Mouse (Mus musculus): ENCODE data around the gene Erbb4. TPM values are rescaled to one million over a fixed set of nuclear protein-coding genes. Genes with fewer than 3 reads are reported as not detected.

Gene Erbb4
- polyA plus RNA-seq, 1 experiment from 2014 or later = 0.35 TPM

DNA sequence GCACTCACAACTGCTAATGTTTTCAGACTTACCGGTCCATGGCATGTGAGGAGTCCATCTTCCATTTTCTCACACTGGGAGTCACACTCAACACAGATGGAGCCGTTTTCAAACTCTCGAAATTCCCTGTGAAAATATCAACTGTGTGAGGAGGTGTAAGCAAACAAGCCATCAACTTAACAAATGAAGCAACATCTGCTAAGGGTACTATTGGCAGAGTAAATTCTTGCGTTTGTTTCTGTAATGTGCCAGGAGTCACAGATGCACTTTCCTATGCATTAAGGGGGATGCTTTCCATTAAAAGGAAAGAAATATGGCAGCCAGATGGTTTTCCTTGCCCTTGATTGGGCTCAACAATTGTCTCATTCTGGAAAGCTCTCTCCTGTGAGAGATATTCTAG is 802.0 kb downstream of the Erbb4 start:
- H3K9ac ChIP-seq (ENCODE audit: low read length) = no peak overlapping the region
- no peak overlapping the region for H3K4me2 ChIP-seq (ENCODE audit: low read depth, low read length)
- no peaks in the 10 kb centered on the region for H3K36me3 ChIP-seq (ENCODE audit: control insufficient read depth, insufficient read depth, low read length)
- H3K27ac ChIP-seq (ENCODE audit: low read length) = no peak overlapping the region
- WGBS = 53% methylated on average over 4 of the region's 4 CpGs
- H3K4me1 ChIP-seq (ENCODE audit: control insufficient read depth, insufficient read depth, low read length) = no peaks in the 10 kb centered on the region
- no peak for ATAC-seq (ENCODE audit: insufficient read depth, low FRiP score)
- no peaks in the 10 kb centered on the region for H3K9me3 ChIP-seq (replicated peaks; ENCODE audit: control insufficient read depth, low read length)
- H3K4me3 ChIP-seq (replicated peaks; ENCODE audit: low read length) = no peak overlapping the region
- H3K27me3 ChIP-seq (ENCODE audit: control insufficient read depth, insufficient read depth, low read length) = no peaks in the 10 kb centered on the region

DNA sequence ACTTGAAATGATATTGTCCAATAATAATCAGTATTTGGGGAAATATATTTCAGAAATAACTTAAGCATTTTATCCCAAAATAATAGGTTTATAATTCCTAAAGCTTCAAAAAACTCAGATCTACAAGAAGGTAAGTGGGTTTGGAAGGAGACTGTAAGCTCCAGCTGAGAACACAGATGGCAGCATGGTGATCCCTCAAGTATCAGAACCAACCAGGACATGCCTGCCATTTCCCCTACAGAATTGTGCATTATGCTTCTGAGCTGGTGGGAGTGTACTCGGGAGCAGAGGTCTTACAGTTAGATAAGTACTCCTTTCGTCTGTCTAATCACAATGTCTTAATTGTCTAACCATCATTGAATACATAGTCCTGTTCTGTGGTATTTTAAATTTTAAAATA is 823.4 kb downstream of the Erbb4 start:
- Histone ChIP-seq H3K4me1 (ENCODE audit: control insufficient read depth, insufficient read depth, low read length) (no peaks in the 10 kb centered on the region), H3K36me3 (ENCODE audit: control insufficient read depth, insufficient read depth, low read length) (no peaks in the 10 kb centered on the region), H3K27ac (ENCODE audit: low read length) (no peak overlapping the region), H3K9me3 (replicated peaks; ENCODE audit: control insufficient read depth, low read length) (no peaks in the 10 kb centered on the region), H3K4me3 (replicated peaks; ENCODE audit: low read length) (no peak overlapping the region), H3K9ac (ENCODE audit: low read length) (no peak overlapping the region), H3K27me3 (ENCODE audit: control insufficient read depth, insufficient read depth, low read length) (no peaks in the 10 kb centered on the region), H3K4me2 (ENCODE audit: low read depth, low read length) (no peak overlapping the region)
- 69% methylated on average over 2 of the region's 2 CpGs for WGBS
- no peak for ATAC-seq (ENCODE audit: insufficient read depth, low FRiP score)

DNA sequence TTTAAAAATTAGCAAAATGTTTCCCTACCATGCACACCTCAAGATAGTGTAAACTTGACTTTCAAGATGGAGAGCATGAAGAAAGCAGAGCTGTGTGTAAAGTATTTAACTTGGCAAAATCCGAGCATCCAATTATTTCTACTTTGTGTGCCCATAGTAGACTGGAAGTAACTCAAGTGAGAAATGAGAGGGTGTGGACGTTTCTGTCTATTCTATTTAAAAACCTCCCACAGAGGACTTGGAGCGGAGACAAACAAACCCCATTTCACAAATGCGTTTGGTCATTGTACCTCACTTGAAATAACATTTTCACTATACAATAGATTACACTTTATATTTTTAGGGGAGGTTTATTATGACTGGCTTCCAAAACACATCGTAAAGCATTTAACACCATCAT is 832.0 kb downstream of the Erbb4 start:
- Histone ChIP-seq H3K36me3 (ENCODE audit: control insufficient read depth, insufficient read depth, low read length) (no peaks in the 10 kb centered on the region), H3K9ac (ENCODE audit: low read length) (no peak overlapping the region), H3K27ac (ENCODE audit: low read length) (no peak overlapping the region), H3K9me3 (replicated peaks; ENCODE audit: control insufficient read depth, low read length) (no peaks in the 10 kb centered on the region), H3K4me3 (replicated peaks; ENCODE audit: low read length) (no peak overlapping the region), H3K27me3 (ENCODE audit: control insufficient read depth, insufficient read depth, low read length) (no peaks in the 10 kb centered on the region), H3K4me1 (ENCODE audit: control insufficient read depth, insufficient read depth, low read length) (no peaks in the 10 kb centered on the region), H3K4me2 (ENCODE audit: low read depth, low read length) (no peak overlapping the region)
- ATAC-seq (ENCODE audit: insufficient read depth, low FRiP score) = no peak
- 66% methylated on average over 5 of the region's 5 CpGs for WGBS

DNA sequence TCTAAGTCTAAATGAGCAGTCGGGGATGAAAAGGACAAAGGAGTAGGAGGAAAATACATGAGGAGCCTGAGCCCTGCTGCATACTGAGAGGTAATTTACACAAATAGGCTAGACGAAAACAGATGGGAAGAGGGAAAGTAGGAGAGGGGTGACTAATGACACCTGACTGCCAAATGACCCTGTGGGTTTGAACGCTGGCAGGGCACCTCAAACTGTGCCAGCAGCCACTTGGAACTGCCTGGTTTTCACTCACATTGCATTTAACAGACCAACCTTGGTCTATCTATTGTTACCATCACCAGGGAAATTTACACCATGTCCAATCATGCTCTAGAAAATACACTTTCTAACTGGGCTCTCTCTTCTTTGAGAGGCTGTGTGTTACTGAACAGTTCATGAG is 929.3 kb downstream of the Erbb4 start:
- Histone ChIP-seq H3K27ac (ENCODE audit: low read length) (no peak overlapping the region), H3K4me2 (ENCODE audit: low read depth, low read length) (no peak overlapping the region), H3K36me3 (ENCODE audit: control insufficient read depth, insufficient read depth, low read length) (no peaks in the 10 kb centered on the region), H3K4me3 (replicated peaks; ENCODE audit: low read length) (no peak overlapping the region), H3K9ac (ENCODE audit: low read length) (no peak overlapping the region), H3K4me1 (ENCODE audit: control insufficient read depth, insufficient read depth, low read length) (no peaks in the 10 kb centered on the region), H3K9me3 (replicated peaks; ENCODE audit: control insufficient read depth, low read length) (no peaks in the 10 kb centered on the region), H3K27me3 (ENCODE audit: control insufficient read depth, insufficient read depth, low read length) (no peaks in the 10 kb centered on the region)
- 37% methylated on average over 3 of the region's 3 CpGs for WGBS
- no peak for ATAC-seq (ENCODE audit: insufficient read depth, low FRiP score)

DNA sequence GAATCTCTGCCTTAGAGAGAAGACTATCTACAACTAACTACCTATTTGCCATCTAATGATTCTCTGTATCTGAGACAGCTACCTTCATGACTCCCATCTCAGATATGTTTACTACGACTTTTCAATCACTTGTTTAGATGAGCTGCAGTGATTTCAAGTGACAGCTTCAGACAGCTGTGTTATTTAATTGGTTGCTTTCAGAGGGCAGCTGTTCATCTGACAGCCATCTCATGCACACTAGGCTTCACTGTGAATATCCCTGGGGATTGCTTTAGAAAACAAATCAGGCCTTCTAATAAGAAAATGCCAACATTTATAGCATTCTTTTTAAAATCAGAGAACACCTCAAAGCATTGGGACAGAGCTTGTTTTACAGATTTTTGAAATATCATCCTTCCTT is 952.6 kb downstream of the Erbb4 start:
- no peak overlapping the region for H3K4me2 ChIP-seq (ENCODE audit: low read depth, low read length)
- no peaks in the 10 kb centered on the region for H3K27me3 ChIP-seq (ENCODE audit: control insufficient read depth, insufficient read depth, low read length)
- no peak overlapping the region for H3K4me3 ChIP-seq (replicated peaks; ENCODE audit: low read length)
- ATAC-seq (ENCODE audit: insufficient read depth, low FRiP score) = no peak
- H3K27ac ChIP-seq (ENCODE audit: low read length) = no peak overlapping the region
- no peaks in the 10 kb centered on the region for H3K9me3 ChIP-seq (replicated peaks; ENCODE audit: control insufficient read depth, low read length)
- H3K9ac ChIP-seq (ENCODE audit: low read length) = no peak overlapping the region
- H3K4me1 ChIP-seq (ENCODE audit: control insufficient read depth, insufficient read depth, low read length) = no peaks in the 10 kb centered on the region
- H3K36me3 ChIP-seq (ENCODE audit: control insufficient read depth, insufficient read depth, low read length) = no peaks in the 10 kb centered on the region
- WGBS = 39% methylated on average over 1 of the region's 1 CpGs

DNA sequence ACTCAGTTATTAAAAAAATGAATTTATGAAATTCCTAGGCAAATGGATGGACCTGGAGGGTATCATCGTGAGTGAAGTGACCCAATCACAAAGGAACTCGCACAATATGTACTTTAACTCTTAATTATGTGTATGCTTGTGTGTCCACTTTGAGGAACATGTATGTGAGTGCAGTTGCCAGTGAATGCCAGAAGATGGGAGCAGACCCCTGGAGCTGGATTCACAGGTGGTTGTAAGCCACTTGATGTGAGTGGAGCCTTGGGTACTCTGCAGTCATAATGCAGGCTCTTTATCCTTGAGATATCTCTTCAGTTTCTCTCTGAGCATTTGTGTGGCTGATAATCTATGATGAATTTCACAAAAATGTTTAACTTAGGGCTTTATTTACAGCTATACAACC is 957.3 kb downstream of the Erbb4 start:
- 87% methylated on average over 2 of the region's 2 CpGs for WGBS
- no peak overlapping the region for H3K27ac ChIP-seq (ENCODE audit: low read length)
- H3K4me1 ChIP-seq (ENCODE audit: control insufficient read depth, insufficient read depth, low read length) = no peaks in the 10 kb centered on the region
- H3K36me3 ChIP-seq (ENCODE audit: control insufficient read depth, insufficient read depth, low read length) = no peaks in the 10 kb centered on the region
- no peaks in the 10 kb centered on the region for H3K27me3 ChIP-seq (ENCODE audit: control insufficient read depth, insufficient read depth, low read length)
- H3K9ac ChIP-seq (ENCODE audit: low read length) = no peak overlapping the region
- no peak overlapping the region for H3K4me2 ChIP-seq (ENCODE audit: low read depth, low read length)
- no peaks in the 10 kb centered on the region for H3K9me3 ChIP-seq (replicated peaks; ENCODE audit: control insufficient read depth, low read length)
- H3K4me3 ChIP-seq (replicated peaks; ENCODE audit: low read length) = no peak overlapping the region
- ATAC-seq (ENCODE audit: insufficient read depth, low FRiP score) = no peak

DNA sequence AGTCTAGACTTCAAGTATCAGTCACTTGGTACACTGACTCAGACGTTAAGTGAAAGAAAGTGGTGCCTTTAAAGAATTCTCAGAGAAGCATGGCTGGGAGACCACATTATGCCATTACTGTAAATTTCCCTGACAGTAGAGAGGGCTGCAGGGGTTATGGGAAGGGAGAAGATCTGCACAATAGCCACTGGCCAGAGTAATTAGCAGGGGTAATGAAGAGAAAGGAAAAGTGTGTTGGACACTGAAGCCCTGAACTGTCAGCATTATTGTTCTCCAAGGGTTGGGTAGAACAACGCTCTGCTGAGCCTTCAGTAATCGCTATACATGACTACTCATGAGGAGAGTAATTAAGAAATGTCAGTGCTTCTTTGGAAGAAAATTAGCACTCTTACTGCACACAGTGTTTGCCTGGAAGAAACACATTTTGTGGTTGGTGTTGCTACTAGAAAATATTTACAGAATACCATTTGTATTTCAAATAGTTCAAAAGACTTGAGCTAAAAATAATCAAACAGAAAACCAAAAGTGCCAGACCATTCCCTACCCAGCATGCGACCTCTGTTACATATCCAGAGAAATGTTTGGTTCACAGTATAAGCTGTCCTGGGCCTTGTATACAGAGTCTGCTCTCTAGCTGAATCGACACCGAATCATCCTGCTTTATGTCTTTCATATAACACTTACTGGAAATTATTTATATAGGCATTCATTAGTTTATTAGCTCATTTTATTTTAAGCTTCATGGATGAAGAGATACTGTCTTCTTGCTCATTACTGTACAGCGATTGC is 965.1 kb downstream of the Erbb4 start:
- Histone ChIP-seq H3K36me3 (ENCODE audit: control insufficient read depth, insufficient read depth, low read length) (no peaks in the 10 kb centered on the region), H3K4me2 (ENCODE audit: low read depth, low read length) (no peak overlapping the region), H3K27ac (ENCODE audit: low read length) (no peak overlapping the region), H3K4me1 (ENCODE audit: control insufficient read depth, insufficient read depth, low read length) (no peaks in the 10 kb centered on the region), H3K27me3 (ENCODE audit: control insufficient read depth, insufficient read depth, low read length) (no peaks in the 10 kb centered on the region), H3K9ac (ENCODE audit: low read length) (no peak overlapping the region), H3K9me3 (replicated peaks; ENCODE audit: control insufficient read depth, low read length) (no peaks in the 10 kb centered on the region), H3K4me3 (replicated peaks; ENCODE audit: low read length) (no peak overlapping the region)
- no peak for ATAC-seq (ENCODE audit: insufficient read depth, low FRiP score)
- WGBS = 56% methylated on average over 7 of the region's 7 CpGs

DNA sequence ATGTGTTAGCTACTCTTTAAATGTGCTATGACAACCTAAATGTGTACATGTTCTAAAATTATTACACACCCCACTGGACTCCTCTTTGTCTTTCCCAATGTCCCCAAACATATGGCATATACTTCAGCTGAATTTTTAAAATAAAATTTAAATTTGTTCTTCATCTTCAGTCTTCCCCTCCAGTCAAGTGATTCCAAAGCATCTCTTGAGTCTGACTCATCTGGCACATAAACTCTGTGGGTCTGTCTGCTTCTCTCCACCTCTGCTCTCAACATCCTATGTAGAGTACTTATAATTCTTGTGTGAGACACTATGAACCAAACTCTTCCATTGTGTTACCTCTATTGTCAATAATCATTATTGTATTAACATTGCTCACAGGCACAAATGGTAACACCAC is 972.9 kb downstream of the Erbb4 start:
- no peaks in the 10 kb centered on the region for H3K4me1 ChIP-seq (ENCODE audit: control insufficient read depth, insufficient read depth, low read length)
- no peaks in the 10 kb centered on the region for H3K27me3 ChIP-seq (ENCODE audit: control insufficient read depth, insufficient read depth, low read length)
- H3K4me3 ChIP-seq (replicated peaks; ENCODE audit: low read length) = no peak overlapping the region
- no peak overlapping the region for H3K27ac ChIP-seq (ENCODE audit: low read length)
- no peak overlapping the region for H3K4me2 ChIP-seq (ENCODE audit: low read depth, low read length)
- ATAC-seq (ENCODE audit: insufficient read depth, low FRiP score) = no peak
- no peak overlapping the region for H3K9ac ChIP-seq (ENCODE audit: low read length)
- no peaks in the 10 kb centered on the region for H3K36me3 ChIP-seq (ENCODE audit: control insufficient read depth, insufficient read depth, low read length)
- H3K9me3 ChIP-seq (replicated peaks; ENCODE audit: control insufficient read depth, low read length) = no peaks in the 10 kb centered on the region

DNA sequence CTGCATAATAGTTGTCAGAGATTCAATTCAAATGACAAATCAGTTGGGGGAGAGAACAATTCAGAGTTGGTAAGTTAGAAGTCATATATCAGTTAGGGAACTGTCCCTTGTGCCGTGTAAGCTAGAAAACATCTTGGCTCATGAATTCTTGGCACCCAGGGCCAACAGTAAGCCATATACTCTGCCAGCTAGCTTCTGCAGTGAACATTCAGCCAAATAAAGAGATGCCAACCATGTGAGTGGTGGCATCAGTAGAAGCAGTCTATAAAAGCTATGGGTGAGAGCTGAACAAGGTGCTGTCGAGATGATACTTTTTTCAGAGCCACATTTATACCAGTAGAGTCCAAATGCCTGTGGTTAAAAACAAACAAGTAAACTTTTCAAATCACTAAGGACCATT is 973.4 kb downstream of the Erbb4 start:
- whole genome bisulfite sequencing = 90% methylated on average over 2 of the region's 2 CpGs
- H3K9ac ChIP-seq (ENCODE audit: low read length) = no peak overlapping the region
- H3K27ac ChIP-seq (ENCODE audit: low read length) = no peak overlapping the region
- no peak overlapping the region for H3K4me2 ChIP-seq (ENCODE audit: low read depth, low read length)
- no peaks in the 10 kb centered on the region for H3K27me3 ChIP-seq (ENCODE audit: control insufficient read depth, insufficient read depth, low read length)
- no peak for ATAC-seq (ENCODE audit: insufficient read depth, low FRiP score)
- no peaks in the 10 kb centered on the region for H3K9me3 ChIP-seq (replicated peaks; ENCODE audit: control insufficient read depth, low read length)
- no peaks in the 10 kb centered on the region for H3K36me3 ChIP-seq (ENCODE audit: control insufficient read depth, insufficient read depth, low read length)
- no peak overlapping the region for H3K4me3 ChIP-seq (replicated peaks; ENCODE audit: low read length)
- no peaks in the 10 kb centered on the region for H3K4me1 ChIP-seq (ENCODE audit: control insufficient read depth, insufficient read depth, low read length)
